11 mouse cellular contexts compared by ENCODE assay signal in the genomic region with DNA sequence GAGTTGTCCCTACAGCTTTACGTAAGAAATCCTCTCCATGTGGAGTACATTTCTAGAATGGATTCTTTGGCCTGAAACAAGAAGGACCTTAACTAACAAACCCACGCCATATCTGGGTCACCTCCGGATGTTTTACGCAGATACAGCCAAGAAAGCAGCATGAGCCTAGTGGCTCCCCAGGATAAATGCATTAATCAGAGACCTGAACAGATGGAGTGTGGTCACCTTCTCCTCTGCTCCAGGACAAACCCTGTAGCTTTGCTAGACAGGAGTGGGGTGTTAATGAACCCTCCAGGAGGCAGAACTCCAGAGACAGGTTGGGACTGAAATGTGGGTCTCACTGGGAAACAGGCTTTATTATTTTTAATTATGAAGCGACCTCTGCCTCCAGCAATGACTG. TPM values are rescaled to one million over a fixed set of nuclear protein-coding genes. Genes with fewer than 3 reads are reported as not detected.
DNase-seq lines count a peak whose midpoint lies in the region.
"Had no signal": no experiment of that assay in that cellular context is flagged by ENCODE, and none has a peak within 500 bp of the region (broad histone marks: within the 10 kb centered on the region; RNA-seq: fewer than 3 reads in every experiment).

No protein-coding gene starts in this region.

- DNase-seq in cerebellum, adult 11-12 months: peak; percentile 90
- DNase-seq in cerebellum, adult 8-10 months: peak; percentile 80
- peak; percentile 62 to 81 for DNase-seq in cerebellum, postnatal 14 days
- DNase-seq in testis, postnatal 10 days (ENCODE audit: low spot score): no peak
- no peak for DNase-seq in gastrocnemius, postnatal 36 days
- DNase-seq in heart, postnatal 4 days: no peak
- DNase-seq: adrenal gland, adult 8-10 months; adrenal gland, postnatal 36 days; heart, postnatal 36 days; kidney, adult 8-10 months had no signal

- intact Hi-C loops in gastrocnemius, postnatal 36 days (cut with DNase I): no loop called here

RNA-seq across cellular contexts. Expression of a gene that starts 14.9 kb away (rescaled TPM):
- not detected for total RNA-seq in gastrocnemius, postnatal 36 days (2021)
- not detected for total RNA-seq in heart, postnatal 4 days (2021)
- total RNA-seq: adrenal gland, postnatal 36 days; ES-E14; heart, postnatal 36 days had no signal

Comparison
In these comparisons a context has a peak if more than half of its experiments do, and no peak if none do; other contexts are left out.
1. DNase-seq: peak in cerebellum, adult 11-12 months (single experiment), cerebellum, adult 8-10 months (single experiment) and cerebellum, postnatal 14 days (2 of 2); none in testis, postnatal 10 days (single experiment), gastrocnemius, postnatal 36 days (0 of 2) and heart, postnatal 4 days (single experiment).